Mouse (Mus musculus) liver, embryonic 16.5 days (tissue): ENCODE measurements around the gene Socs3. TPM values are rescaled to one million over a fixed set of nuclear protein-coding genes. Genes with fewer than 3 reads are reported as not detected.

Experiments used
- ATAC-seq: fragments of 200-750 bp; cut with Nextera tagmentation; 2 replicates; pipeline ENCODE4 v1.8.0; 2017; ENCODE audit warnings: low read depth, mild to moderate bottlenecking, moderate number of reproducible peaks, moderate library complexity
- H3K27ac ChIP-seq: fragments of 300-500 bp; sonication (generic); 2 replicates; pipeline ENCODE4 v1.5.1; 2014; ENCODE audit warnings: mild to moderate bottlenecking, low read length
- H3K27me3 ChIP-seq: fragments of 300-500 bp; sonication (generic); 2 replicates; pipeline ENCODE4 v1.6.1; 2014; ENCODE audit warnings: low read depth, low read length, mixed read lengths; ENCODE audit not compliant: control insufficient read depth, insufficient read depth
- H3K36me3 ChIP-seq: fragments of 300-500 bp; sonication (generic); 2 replicates; pipeline ENCODE4 v1.6.1; 2014; ENCODE audit warnings: mild to moderate bottlenecking; ENCODE audit not compliant: control insufficient read depth, insufficient read depth
- H3K4me1 ChIP-seq: fragments of 300-500 bp; sonication (generic); 2 replicates; pipeline ENCODE4 v1.6.1; 2014; ENCODE audit warnings: low read depth, low read length, mixed read lengths; ENCODE audit not compliant: control insufficient read depth
- H3K4me2 ChIP-seq: fragments of 300-500 bp; sonication (generic); 2 replicates; pipeline ENCODE4 v1.6.1; 2014; ENCODE audit warnings: low read depth, low read length, mixed read lengths
- H3K4me3 ChIP-seq: fragments of 300-500 bp; sonication (generic); 2 replicates; pipeline ENCODE4 v1.5.1; 2014; ENCODE audit warnings: low read depth, mild to moderate bottlenecking, low read length
- H3K9ac ChIP-seq: fragments of 300-500 bp; sonication (generic); 2 replicates; pipeline ENCODE4 v1.6.1; 2014; ENCODE audit warnings: low read depth, low read length
- H3K9me3 ChIP-seq: fragments of 300-500 bp; sonication (generic); replicated peaks from 2 replicates; pipeline ENCODE4 v1.6.1; 2016; ENCODE audit warnings: low read length; ENCODE audit not compliant: control insufficient read depth
- WGBS: fragments of 180-500 bp; shearing (Covaris S2); extraction: QIAGEN DNeasy Blood & Tissue Kit; methylation state at CpG from one replicate; pipeline ENCODE4 v1.1.7; 2014; ENCODE audit not compliant: insufficient replicate concordance; 5-methylcytosine and 5-hydroxymethylcytosine counted together
- polyA plus RNA-seq: library from polyadenylated mRNA; unstranded; fragments of >200 nt; fragmentation: Nextera tagmentation; extraction: Ambion mirVana; gene quantifications from 2 replicates; pipeline ENCODE4 v1.2.1, GENCODE M21; 2015

The Socs3 gene
- polyA plus RNA-seq, 1 experiment from 2014 or later = 6.7 TPM

DNA sequence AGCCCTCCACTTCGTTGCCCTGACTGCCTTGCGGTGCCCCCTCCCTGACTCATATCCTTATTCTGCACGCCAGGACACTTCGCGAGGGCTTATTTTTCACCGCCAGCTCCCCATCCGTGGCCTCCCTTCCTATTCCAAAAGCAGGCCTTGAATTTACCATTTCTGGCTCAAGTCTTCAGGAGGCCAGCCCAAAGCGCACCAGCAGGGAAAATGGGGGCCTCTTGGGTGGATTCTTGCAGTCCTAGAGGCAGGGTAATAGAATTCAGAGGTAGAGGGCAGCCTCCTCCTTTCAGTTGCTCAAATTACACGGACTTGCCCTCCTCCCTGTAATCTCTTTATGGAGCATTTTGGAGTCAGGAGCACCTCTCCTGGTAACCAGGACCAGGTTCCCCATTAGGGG is 6.0 kb downstream of the Socs3 start:
- Histone ChIP-seq H3K4me2 (peak overlapping the region; percentile 68), H3K9me3 (no peaks in the 10 kb centered on the region), H3K9ac (peak overlapping the region; percentile 13; the same call in 1 of the 2 replicates), H3K27ac (0 out of 2 replicates have a peak overlapping the region, but pooled peaks have one; percentile 3), H3K4me3 (peak overlapping the region; percentile 33), H3K36me3 (peaks cover 8% of the 10 kb centered on the region; the same call in 1 of the 2 replicates), H3K4me1 (peaks cover 39% of the 10 kb centered on the region), H3K27me3 (peaks cover 56% of the 10 kb centered on the region)
- WGBS = 3% methylated on average over 9 of the region's 9 CpGs
- no peak for ATAC-seq

DNA sequence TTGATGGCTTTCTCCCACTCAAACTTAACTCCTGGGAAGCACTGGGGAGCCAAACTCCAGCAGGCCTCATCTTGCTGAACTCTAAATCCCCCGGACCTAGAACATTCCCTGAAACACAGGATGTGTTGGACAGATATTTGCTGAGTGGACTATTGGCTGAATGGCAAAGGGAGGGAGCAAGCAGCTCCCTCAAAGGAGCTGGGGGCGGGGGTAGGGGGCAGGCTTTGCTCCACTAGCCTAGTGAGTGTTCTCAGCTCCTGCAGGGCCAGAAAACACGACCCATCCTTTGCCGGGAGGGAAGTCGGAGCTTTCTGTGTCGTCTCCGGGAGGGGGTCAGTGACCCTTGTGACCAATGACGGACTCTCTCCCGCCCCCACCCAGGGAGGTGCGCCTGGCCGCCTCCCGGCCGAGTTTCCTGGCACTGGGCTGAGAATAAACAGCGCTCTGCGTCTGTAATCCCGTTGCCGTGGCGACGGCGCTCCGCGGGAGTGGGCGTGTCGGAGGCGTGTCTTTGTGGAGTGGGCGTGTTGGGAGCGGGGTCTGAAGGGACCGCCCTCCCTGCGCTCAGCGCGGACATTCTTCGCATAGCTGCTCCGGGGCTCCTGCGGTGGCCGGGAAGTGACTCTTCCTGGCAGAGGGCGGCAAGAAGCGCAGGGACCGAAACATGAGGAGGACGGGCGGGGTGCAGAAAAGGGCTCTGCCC is 6.6 kb downstream of the Socs3 start:
- no peaks in the 10 kb centered on the region for H3K9me3 ChIP-seq
- peak overlapping the region; percentile 50 for H3K27ac ChIP-seq
- peaks cover 8% of the 10 kb centered on the region; the same call in 1 of the 2 replicates for H3K36me3 ChIP-seq
- H3K9ac ChIP-seq = peak overlapping the region; percentile 13; the same call in 1 of the 2 replicates
- peak overlapping the region; percentile 33 for H3K4me3 ChIP-seq
- 2% methylated on average over 40 of the region's 40 CpGs for WGBS
- peaks cover 36% of the 10 kb centered on the region for H3K4me1 ChIP-seq
- peak; percentile 88 for ATAC-seq
- peak overlapping the region; percentile 68 for H3K4me2 ChIP-seq
- peaks cover 51% of the 10 kb centered on the region for H3K27me3 ChIP-seq

- peaks cover 6% of the 10 kb centered on the region; the same call in 1 of the 2 replicates for H3K36me3 ChIP-seq
- H3K4me2 ChIP-seq = no peak overlapping the region
- no peak overlapping the region for H3K4me3 ChIP-seq
- peak overlapping the region; percentile 50 for H3K27ac ChIP-seq
- H3K4me1 ChIP-seq = peaks cover 32% of the 10 kb centered on the region
- WGBS = 48% methylated on average over 10 of the region's 10 CpGs
- no peak overlapping the region for H3K9ac ChIP-seq
- ATAC-seq = peak; percentile 38
- peaks cover 44% of the 10 kb centered on the region for H3K27me3 ChIP-seq
- no peaks in the 10 kb centered on the region for H3K9me3 ChIP-seq
These were observed 7.4 kb downstream of the Socs3 start for GRCm38 (mm10) chr11:117962228-117963067.

DNA sequence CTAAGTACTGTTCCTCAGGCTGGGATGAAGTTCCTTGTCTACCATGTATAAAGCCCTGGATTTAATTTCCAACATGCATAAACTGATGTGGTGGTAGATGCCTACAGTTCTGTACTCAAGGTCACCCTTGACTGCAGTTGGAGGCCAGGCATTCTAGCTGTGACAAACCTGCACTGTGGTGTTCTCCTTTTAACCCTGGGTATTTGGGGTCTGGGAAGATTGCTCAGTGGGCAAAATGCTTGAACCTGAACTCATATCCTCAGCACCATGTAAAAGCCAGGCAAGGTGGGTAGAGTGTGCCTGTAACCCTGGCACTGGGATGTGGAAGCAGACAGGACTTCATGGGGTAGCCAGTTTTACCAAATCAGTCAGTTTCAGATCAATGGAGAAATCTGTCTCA is 9.2 kb downstream of the Socs3 start:
- Histone ChIP-seq H3K4me3 (no peak overlapping the region), H3K4me1 (peaks cover 30% of the 10 kb centered on the region), H3K27ac (no peak overlapping the region), H3K36me3 (no peaks in the 10 kb centered on the region), H3K27me3 (peaks cover 26% of the 10 kb centered on the region), H3K9me3 (no peaks in the 10 kb centered on the region), H3K9ac (no peak overlapping the region), H3K4me2 (no peak overlapping the region)
- ATAC-seq = no peak

GRCm38 (mm10) chr11:117959741-117960381 is 10.0 kb downstream of the Socs3 start:
- H3K9me3 ChIP-seq = no peaks in the 10 kb centered on the region
- no peak for ATAC-seq
- H3K4me1 ChIP-seq = peaks cover 23% of the 10 kb centered on the region
- H3K4me3 ChIP-seq = no peak overlapping the region
- 12% methylated on average over 17 of the region's 17 CpGs for WGBS
- H3K27me3 ChIP-seq = peaks cover 19% of the 10 kb centered on the region
- H3K36me3 ChIP-seq = no peaks in the 10 kb centered on the region
- H3K4me2 ChIP-seq = no peak overlapping the region
- H3K9ac ChIP-seq = no peak overlapping the region
- no peak overlapping the region for H3K27ac ChIP-seq

DNA sequence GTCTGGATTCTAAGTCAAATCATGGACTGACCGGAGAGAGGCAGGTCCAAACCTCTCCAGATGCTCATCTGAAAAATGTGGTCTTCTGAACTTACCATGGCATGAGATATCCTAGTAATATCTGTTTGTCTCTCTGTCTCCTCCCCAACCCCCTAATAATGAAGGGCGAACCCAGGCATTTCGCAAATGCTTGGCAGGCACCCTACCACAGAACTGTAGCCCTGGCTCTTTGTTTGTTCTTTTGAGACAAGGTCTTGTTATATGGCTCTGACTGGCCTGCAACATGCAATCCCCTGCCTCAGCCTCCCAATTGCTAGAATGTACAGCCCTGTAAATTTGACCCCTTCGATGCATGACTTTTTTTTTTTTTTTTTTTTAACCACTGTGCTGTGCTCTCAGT is 10.7 kb downstream of the Socs3 start:
- 64% methylated on average over 4 of the region's 4 CpGs for WGBS

DNA sequence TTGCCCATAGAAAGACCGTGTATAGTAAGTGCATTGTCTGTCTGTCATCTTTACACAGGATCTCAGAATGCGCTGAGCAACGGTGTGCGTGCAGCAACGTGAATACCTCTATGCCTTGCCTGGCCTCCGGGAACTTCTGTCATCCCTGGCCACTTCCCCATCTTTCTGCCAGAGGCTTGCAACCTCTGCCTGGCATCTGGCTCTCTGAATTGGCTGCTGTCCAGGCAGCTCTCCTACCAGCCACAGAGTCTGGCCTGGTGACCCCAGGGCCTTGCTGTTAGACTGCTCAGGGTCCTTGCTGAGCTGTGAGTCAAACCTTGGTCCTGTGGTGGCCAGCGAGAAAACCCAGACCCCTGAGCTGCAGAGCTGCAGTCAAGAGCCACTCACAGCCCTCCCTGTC is 11.7 kb downstream of the Socs3 start:
- H3K27ac ChIP-seq = no peak overlapping the region
- no peak overlapping the region for H3K9ac ChIP-seq
- H3K9me3 ChIP-seq = no peaks in the 10 kb centered on the region
- H3K4me2 ChIP-seq = no peak overlapping the region
- 35% methylated on average over 7 of the region's 7 CpGs for WGBS
- peaks cover 10% of the 10 kb centered on the region for H3K27me3 ChIP-seq
- peaks cover 8% of the 10 kb centered on the region for H3K4me1 ChIP-seq
- no peak for ATAC-seq
- no peaks in the 10 kb centered on the region for H3K36me3 ChIP-seq
- no peak overlapping the region for H3K4me3 ChIP-seq

More for the DNA sequence above, 10.7 kb downstream of the Socs3 start:
- Histone ChIP-seq H3K9ac (no peak overlapping the region), H3K36me3 (no peaks in the 10 kb centered on the region), H3K4me2 (no peak overlapping the region), H3K9me3 (no peaks in the 10 kb centered on the region), H3K4me3 (no peak overlapping the region), H3K4me1 (peaks cover 17% of the 10 kb centered on the region), H3K27me3 (peaks cover 17% of the 10 kb centered on the region), H3K27ac (no peak overlapping the region)
- ATAC-seq = no peak

DNA sequence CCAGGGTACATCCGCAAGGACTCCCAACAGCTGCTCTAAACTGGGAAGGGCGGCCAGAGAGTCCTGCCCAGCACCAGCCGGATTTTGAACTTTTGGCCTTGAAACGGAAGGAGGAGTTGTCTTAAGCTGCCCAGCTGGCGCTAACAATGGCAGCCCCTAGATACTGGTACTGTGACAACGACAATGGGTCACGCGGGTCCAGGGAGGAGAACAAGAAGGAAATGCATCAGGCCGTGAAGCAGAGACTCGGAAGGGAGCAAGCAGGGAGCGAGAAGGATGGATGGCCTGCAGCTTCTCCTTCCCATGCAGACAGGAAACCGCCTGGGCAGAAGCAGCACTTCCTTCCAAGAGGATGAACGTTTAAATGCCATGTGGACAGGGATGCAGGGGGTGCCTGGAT is 14.2 kb downstream of the Socs3 start:
- Histone ChIP-seq H3K4me1 (peaks cover 2% of the 10 kb centered on the region), H3K27me3 (peaks cover 11% of the 10 kb centered on the region), H3K4me2 (no peak overlapping the region), H3K9me3 (no peaks in the 10 kb centered on the region), H3K9ac (no peak overlapping the region), H3K27ac (no peak overlapping the region), H3K36me3 (no peaks in the 10 kb centered on the region), H3K4me3 (no peak overlapping the region)
- WGBS = 55% methylated on average over 13 of the region's 13 CpGs
- ATAC-seq = 0 out of 2 replicates have a peak, but pooled peaks have one; percentile 14
